Mouse (Mus musculus) CD4-positive, CD25-positive, alpha-beta regulatory T cell, adult 4 months (primary cell): ENCODE data around the gene Nkx1-2. TPM values are rescaled to one million over a fixed set of nuclear protein-coding genes. Genes with fewer than 3 reads are reported as not detected.

Source experiments
- ATAC-seq: one replicate; pipeline ENCODE4 v1.8.0; 2017
- polyA plus RNA-seq, 2 experiments: library from polyadenylated mRNA; unstranded; fragments of 100-300 nt; shearing (Covaris generic); gene quantifications; one replicate each; pipeline ENCODE4 v1.2.1; 2017

Gene Nkx1-2
- polyA plus RNA-seq, 2 experiments from 2014 or later, result not detected

- ATAC-seq, result no peak
These were observed 40.2 kb downstream of the Nkx1-2 start for GRCm38 (mm10) chr7:132559138-132559766.

GRCm38 (mm10) chr7:132558141-132558736 is 41.2 kb downstream of the Nkx1-2 start:
- ATAC-seq, result no peak

DNA sequence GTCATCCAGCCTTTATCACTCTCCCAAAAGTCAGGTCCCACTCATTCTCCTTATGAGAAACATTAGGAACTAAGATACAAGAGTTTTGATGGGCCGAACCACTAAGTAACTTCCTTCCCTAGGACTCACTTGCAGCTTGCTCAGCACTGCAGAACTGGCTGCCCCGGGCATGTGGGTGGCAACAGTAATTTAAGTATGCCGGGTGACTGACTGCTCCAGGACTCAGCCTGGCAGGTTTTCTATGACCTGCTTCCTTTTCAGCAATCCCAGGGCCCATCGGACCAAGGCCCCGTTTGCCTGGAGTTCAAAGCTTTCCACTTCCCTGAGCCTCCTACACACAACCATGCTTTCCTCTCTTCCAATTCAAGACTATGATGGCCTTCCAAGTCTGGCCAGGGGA is 42.9 kb downstream of the Nkx1-2 start:
- no peak for ATAC-seq

GRCm38 (mm10) chr7:132555911-132556310 is 43.5 kb downstream of the Nkx1-2 start:
- ATAC-seq, result no peak

- ATAC-seq, result no peak
These were observed 45.3 kb downstream of the Nkx1-2 start for GRCm38 (mm10) chr7:132554091-132554490.

DNA sequence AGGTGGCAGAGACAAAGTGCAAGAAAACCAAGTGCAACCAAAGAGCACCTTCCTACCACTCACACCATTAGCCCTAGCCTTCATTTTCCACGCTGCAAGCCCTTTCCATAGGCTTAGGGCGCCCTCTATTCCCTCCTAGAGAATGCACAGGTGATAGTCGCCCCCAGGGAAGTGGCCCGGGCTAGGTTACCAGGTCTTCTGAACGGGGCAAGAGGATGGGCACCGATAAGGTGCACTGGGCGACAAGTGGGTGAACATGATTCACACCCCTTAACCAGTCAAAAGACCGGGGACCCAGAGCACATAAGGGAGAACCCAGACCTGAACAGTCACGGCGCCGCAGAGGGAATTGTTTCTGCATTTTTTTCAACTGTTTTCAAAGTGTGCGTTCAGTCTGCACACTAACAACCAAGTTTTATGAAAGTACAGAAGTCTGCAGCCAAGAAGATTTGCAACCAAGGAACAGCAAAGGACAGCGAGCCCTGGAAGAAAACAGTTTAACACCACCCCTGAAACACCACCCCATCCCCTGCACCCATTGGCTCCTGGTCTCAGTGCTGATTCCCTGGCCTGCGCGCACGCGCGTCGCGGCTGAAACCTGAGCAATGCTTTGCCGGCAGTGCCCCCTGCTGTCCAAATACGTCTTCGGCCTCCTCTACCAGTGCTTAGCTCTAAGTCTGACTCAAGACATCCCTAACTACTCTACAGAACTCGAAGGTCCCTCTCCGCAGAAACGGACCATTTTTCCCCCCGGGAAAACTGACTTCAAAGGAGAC is 47.9 kb downstream of the Nkx1-2 start:
- ATAC-seq, result peak; percentile 97

DNA sequence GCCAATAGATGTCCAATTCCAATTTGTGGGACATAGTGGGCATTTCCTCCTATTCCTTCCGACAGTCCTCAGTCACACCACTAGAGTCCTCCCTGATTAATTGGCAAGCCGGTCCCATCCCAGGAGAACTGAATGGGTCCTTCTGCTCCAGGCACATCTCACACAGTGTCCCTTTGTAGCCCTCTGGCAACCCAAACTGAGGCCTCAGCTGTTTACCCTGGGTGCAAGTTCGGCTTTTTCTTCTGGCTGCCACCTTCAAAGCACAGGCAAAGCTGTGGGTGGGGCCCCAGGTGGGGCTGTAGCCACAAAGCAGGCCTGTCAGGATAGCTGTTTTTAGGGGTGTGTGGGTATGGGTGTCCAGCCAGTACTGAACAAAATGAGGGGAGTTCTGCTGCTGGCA is 52.3 kb downstream of the Nkx1-2 start:
- ATAC-seq, result no peak

Other genes starting within 250 kb of the Nkx1-2 start
- gene Oat, start 23.2 kb downstream of the Nkx1-2 start, polyA plus RNA-seq, result 10 to 100 TPM; 77.0 to 91.2 TPM
- gene Lhpp, start 11.0 kb upstream of the Nkx1-2 start, polyA plus RNA-seq, result 1 to 10 TPM; 4.0 to 5.0 TPM
- gene Fam53b, start 214.2 kb upstream of the Nkx1-2 start, polyA plus RNA-seq, result 100 to 1,000 TPM in 1 of 2 experiments, 10 to 100 TPM in 1; 73.4 to 102 TPM